Mouse (Mus musculus): ENCODE measurements around the gene Naa15.
"Not testable (repeated sequence)": the region's sequence is repeated elsewhere in the genome, so short reads cannot be mapped to it uniquely, and the experiment has no call there.

The Naa15 gene

DNA sequence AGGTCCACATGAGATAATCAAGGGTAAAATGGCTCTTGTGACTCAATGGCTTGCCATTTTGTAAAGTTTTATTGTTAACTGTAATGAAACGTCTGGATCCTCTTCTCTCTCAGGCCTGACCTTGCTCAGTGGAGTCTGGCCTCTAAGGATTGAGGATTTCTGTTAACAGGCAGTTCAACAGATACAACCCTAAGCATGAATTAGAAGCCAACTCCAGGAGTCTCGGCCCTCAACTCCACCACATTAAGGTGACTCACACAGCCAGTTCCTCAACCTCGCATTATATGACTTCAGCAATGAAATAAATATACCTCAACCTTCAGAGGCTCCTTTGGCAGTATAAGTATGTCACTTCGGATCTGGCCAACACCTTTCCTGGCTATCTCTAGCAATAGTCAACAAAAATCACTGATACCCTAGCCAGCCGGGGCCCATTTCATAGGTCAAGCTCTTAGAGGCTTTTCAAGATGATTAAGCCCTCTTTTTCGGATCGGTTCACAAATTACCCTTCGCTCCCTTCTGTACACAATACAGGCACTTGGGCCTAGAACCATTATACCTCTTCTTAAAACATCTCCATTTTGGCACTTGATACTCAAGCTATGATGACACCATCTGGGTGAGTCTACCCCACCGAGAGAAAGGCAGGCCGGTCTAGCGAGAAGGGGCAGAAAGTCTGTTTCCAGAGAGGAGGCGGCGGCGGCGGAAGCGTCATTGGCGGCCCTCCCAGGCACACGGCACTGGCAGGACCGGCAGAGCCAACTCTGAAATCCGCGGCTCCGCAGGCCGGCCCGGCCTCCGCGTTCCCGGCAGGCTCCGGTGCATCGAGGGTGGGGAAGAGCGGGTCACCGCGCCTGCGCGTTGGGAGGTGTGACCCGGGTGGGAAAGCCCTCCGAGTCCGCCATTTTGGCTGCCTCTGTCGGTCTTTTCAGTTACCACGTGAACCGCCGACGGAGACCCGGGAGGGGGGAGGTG lies at the start of gene Naa15:
Naa15 (plus strand) TSS at position 51 of the 975 bp plus-strand sequence.
- DNase-seq (ENCODE audit: low read depth, low spot score): peak; percentile 89

DNA sequence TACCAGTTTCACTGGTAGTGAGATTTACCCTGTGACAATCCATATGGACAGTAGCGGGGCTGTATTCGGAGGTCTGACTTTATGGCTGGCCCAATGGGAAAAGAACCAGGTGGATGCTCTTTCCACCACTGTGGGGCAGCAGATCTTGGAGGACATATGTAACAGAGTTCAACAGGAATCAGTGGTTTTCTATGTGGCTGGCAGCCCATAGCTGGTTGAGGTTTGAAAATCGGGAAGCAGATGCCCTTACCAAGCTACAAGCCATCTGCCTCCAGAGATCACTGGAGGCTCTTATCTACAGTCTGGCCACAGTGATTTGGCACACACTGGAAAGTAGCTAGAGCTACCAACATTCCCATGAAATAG lies 49.4 kb upstream of the Naa15 start:
- no peak for DNase-seq (ENCODE audit: low read depth, low spot score)

DNA sequence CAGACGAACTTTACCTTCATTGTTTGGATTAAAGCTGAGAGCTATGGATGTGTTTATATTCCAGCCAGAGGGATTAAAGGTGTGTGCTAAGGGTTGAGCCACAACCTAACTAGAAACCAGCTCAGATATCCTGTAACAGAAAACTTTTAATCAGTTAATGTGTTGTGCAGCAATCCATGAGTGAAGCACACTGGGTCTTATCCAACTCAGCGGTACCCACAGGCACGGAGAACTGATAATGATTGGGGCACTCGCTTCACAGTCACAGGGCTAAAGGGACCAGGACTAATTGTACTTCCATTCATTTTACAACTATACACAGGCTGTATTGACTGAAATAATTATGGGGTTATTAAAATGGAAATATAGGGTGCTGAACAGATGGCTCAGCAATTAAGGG lies 48.0 kb upstream of the Naa15 start:
- DNase-seq (ENCODE audit: low read depth, low spot score): no peak

DNA sequence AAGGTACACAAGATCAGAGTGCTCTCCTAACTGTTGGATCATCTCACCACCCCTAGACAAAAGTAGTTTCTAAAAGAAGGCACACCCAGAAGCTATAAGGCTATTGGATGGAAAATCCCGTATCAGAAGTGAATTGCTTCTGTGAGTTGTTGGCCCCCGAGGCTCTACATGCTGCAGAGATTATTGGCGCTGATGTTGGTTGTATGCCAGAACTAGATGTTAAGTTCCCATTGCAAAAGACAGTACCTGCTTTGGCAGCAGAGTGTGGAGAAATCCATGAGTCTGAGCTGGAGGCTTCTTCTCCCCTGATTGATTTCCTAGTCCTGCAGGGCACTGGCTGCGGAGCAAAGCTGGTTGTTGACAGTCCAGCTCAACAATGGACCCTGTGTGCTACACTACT lies 46.9 kb upstream of the Naa15 start:
- DNase-seq (ENCODE audit: low read depth, low spot score): no peak

DNA sequence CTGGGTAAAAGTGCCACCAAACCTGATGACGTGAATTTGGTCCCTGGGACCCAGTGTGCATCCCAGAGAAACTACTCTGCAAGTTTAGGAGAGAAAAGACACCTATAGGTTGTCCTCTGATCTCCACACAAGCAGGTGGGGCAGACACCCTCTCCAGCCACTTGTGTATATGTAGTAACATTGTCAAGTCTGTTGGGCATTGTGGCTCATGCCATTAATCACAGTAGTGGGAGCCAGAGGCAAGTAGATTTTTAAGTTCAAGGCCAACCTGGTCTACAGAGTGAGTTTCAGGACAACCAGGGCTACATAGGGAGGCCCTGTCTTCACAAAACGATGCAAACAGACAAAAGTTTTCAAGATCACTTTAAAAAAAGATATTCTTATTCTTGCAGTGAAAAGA lies 43.1 kb upstream of the Naa15 start:
- no peak for DNase-seq (ENCODE audit: low read depth, low spot score)

DNA sequence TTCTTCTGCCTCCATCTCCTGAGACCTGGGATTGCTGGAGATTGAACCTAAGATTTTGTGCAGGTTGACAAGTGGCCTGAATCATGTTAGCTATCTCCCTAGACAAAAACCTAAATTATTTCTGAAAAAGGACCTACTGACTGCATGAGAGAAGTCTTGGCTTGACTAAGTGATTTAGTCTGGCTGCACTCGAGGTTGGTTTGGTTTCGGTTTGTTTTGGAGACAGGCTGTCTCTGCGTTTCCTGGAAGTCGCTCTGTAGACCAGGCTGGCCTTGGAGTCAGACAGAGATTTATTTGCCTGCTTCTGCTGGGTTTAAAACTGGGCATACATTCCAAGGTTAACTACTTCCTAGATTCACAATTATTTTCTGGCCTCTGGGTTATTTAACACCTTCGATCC lies 42.1 kb upstream of the Naa15 start:
- no peak for DNase-seq (ENCODE audit: low read depth, low spot score)

DNA sequence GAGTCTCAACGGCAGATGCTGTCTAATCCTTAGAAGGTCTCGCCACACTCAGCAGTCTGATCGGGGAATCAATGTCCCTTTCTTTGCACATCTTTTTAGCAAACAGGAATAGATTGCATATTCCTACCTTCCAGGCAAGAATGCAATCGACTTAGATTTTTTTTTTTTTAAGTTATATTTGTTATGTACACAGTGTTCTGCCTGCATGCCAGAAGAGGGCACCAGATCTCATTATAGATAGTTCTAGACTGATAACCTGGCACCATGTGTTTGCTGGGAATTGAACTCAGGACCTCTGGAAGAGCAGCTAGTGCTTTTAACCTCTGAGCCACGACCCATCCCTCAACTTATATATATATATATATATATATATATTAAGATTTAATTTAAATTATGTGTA lies 41.4 kb upstream of the Naa15 start:
- no peak for DNase-seq (ENCODE audit: low read depth, low spot score)

DNA sequence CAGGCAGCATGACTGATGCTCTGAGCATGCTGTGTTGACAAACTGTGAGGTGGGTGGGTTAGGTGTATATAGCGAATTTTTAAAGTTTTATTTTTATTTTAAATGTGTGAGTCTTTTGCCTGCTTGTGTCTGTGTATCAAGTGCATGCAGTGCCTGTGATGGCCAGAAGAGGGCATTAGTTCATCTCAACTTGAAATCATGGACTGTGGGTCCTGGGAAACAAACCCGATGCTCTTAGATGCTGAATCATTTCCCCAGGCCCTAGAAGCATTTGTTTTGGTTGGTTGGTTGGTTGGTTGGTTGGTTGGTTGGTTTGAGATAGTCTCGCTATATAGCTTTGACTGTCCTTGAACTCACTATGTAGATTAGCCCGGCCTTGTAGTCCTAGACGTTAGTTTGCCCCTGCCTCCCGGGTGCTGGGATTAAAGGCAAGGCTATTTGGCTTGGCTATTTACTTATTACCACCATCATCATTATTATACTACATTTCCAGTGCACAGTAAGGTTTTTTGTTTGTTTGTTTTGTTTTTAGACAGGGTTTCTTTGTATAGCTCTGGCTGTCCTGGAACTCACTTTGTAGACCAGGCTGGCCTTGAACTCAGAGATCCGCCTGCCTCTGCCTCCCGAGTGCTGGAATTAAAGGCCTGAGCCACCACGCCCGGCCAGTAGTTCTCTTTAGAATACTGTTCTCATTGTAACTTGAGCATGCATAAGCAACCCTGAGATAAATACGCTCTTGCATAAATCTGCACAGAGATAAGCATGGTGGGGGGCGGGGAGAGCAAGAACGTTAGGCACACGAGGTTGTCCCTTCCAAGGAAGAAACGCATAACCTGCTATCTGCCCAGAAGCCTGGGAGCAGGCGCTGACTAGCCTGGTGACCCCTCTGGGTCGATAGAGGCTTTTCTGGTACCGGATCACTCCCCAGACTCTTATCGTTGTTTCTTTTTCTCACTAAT lies 39.4 kb upstream of the Naa15 start:
- DNase-seq (ENCODE audit: low read depth, low spot score): no peak

DNA sequence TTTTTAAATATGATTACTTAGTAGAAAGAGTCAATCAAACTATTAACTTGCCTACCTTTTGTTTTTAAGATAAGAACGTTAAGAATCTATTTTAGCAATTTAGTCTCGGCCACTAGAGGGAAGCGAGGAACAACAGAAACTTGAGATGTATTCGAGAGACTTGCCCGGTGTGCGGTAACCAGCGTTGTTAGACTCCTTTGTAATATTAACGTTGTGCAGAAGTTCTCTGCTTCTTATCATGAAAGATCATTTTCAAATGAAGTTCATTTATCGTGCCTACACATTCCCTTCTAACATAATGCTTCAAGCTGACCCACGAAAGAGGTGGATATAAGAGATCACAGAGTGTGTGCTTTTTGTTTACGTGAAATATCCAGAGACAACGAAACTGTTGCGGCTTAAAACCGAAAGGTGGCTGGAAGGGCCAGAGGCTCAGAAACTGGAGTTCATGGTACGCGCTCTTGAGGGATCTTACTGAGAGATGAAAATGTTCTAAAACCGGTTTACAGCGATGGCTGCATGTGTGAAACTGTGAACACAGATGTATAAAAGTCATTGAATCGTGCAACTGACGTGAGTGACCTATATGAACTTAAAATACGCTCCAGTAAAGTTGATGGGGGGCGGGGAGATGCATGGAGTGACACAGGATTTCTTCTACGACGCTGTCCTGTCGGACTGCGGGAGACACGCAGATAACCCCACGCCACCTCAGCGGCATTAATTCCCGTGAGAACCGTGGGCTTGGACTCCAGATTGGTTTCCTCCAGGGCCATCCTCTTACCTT lies 36.9 kb upstream of the Naa15 start:
- DNase-seq (ENCODE audit: low read depth, low spot score): no peak

DNA sequence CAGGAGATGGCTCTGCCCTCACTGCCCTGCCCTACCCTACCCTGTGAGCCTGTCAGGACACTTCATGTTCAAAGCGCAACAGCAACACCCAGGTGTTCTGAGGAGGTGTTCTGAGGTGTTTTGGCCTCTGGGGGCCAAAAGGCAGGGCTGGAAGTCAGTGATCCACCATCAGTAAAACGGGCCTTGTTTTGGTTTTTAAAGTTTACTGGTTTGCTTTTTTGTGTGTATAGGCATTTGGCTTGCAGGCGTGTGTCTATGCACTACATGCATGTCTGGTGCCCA lies 36.3 kb upstream of the Naa15 start:
- no peak for DNase-seq (ENCODE audit: low read depth, low spot score)

DNA sequence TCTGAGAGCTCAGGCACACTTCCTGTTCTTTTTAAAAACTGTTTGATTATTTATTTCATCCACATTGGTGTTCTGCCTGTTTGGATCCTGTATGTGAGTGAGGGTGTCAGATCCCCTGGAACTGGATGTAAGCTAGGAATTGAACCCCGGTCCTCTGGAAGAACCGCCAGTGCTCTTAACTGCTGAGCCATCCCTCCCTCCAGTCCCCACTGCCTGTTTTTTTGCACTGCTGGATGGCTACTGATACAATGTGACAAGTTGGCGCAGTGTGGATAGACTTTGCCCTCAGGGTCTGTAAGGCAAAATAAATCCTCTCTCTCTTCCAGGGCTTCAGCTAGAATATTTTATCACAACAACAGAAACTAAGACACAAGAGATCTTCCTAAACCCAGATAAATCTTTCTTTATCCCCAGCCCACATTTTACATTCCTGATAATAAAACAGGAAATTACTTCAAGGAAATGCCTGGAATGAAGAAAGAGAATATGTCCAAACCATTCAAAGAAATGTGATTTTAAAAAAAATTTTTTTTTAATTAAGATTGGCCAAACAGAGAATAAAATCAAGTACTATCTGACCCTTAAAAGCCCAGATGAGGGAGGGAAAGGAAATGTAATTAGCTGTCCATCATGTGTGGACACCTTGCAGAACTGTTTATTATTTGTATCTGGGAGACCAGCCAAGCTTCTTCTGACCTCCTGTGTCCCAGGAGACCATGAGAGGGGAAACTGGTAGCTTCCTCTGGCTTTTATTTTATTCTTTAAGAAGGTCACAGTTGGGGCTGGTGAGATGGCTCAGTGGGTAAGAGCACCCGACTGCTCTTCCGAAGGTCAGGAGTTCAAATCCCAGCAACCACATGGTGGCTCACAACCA lies 34.9 kb upstream of the Naa15 start:
- no peak for DNase-seq (ENCODE audit: low read depth, low spot score)

DNA sequence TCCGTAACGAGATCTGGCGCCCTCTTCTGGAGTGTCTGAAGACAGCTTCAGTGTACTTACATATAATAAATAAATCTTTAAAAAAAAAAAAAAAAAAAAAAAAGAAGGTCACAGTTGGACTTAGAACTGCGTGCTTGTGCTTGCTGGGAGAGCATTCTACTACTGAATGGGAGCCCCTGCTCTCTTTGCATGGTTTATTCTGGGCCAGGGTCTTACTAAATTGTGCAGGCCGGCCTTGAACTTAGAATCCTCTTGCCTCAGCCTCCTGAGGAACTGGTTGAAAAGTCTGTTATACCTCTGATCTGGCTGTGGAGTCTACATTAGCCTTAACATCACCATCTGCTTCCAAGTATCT lies 34.3 kb upstream of the Naa15 start:
- no peak for DNase-seq (ENCODE audit: low read depth, low spot score)

DNA sequence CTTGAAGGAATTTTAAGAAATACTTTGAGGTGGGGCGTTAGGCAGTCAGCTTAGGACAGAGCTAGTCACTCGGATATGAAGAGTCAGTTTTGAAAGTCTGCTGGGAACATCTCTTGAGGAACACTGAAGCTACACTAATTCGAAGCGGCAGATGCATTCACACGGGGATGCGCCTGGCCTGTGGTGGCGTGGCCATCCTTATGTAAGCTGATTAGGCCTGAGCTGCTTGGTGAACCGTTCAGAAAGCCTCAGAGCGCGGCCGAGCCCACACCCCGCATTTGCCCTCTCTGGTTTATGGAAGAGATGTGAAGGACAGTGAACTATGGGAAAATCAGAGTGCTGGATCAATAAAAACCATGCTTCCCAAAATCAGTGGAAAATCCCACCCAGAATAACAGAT lies 31.5 kb upstream of the Naa15 start:
- peak; percentile 83 for DNase-seq (ENCODE audit: low read depth, low spot score)

DNA sequence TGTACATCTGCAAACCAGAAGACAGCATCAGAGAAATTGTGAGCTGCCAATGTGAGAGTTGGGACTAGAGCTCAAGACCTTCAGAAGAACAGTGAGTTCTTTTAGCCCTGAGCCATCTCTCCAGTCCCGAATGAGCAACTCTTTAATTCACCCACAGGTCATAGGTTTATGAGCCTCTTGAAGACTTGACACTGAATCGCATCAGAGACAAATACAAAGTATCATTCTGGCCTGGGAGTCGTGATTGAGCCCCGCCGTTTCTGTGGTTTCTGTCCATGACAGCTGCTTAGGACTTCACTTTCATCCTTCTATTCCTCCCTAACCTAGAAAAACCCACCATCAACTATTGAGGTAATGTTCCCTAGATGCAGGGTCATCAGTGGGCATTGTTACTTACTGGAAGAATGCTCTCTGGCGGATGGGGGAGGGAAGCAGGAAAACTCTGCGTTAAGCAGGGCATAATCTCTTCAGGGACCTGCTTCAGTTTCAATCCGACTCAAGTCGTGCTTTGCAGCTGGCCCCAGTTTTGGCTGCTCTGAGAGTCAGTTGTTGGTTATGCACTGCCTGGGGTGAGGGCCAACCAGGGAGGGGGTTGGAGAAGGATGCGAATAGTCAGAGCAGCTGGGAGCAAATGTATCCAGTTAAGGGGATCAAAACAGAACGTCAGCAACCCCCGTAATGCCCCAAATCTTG lies 28.4 kb upstream of the Naa15 start:
- peak; percentile 73 for DNase-seq (ENCODE audit: low read depth, low spot score)

DNA sequence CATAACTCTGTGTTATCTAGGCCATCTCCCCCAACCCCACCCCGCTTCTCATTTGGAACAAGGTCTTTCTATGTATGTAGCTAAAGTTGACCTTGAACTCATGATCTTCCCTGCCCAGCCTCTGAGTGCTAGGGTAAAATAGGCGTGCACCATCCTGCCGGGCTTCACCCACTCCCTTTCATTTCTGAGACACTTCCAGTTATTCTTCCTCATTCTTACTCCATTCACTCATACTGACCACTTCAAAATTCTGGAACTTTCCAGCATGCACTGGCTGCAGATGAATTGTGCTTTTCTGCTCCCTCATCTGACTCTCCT lies 27.9 kb upstream of the Naa15 start:
- DNase-seq (ENCODE audit: low read depth, low spot score): no peak

DNA sequence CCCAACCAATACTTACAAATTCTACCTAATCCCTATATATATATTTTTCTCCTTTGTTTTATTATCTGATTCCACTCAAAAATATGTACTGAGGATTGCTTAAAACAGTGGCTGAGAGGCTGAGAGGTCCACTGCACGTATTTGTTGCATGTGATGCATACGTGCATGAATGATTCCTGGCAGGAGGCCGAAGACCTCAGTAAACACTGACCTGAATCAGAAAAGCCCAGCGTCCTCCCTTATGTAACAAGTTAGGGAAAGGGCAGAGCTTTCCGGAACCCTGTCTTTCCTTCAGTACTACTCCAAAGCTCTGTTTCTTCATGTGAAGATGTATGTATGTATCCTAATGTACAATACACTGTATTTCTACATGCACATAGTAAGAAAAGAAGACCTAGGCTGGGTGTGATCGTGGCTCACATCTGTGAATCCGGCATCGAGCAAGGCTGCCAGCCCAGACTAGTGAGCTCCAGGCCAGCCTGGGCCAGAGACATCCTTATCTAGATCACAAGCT lies 27.0 kb upstream of the Naa15 start:
- DNase-seq (ENCODE audit: low read depth, low spot score): no peak

DNA sequence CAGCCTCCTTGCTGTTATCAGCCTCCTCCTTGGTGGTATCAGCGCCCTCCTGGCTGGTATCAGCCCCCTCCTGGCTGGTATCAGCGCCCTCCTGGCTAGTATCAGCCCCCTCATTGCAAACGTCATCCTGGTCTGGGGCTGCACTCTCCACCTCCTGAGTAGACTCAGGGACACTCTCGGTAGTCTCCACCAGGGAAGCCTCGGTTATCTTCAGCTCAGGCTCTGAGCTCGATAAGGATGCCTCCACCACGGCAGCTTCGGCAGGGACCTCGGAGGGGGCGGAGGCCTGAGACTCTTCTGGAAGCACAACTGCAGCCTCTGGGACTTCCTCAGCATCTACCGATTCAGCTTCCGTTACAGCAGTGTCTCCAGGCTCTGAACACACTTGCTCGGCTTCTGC lies 26.0 kb upstream of the Naa15 start:
- DNase-seq (ENCODE audit: low read depth, low spot score): no peak

DNA sequence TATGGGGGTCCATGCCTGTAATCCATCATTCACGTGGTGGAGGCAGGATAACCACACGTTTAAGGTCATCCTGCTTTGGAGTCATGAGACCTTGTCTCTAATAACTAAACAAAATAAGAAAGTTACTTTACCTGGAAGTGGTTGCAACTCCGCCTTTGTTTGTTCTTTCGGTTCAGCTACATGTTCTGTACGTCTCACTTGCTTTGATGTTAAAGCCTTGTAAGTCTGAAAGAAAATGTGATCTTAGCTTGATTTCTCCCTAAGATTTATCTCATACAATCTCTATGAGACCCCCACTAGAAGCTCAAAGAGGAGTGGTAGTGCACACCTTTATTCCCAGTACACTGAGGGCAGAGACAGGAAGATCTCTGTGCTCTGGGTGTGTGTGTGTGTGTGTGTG lies 23.9 kb upstream of the Naa15 start:
- no peak for DNase-seq (ENCODE audit: low read depth, low spot score)

DNA sequence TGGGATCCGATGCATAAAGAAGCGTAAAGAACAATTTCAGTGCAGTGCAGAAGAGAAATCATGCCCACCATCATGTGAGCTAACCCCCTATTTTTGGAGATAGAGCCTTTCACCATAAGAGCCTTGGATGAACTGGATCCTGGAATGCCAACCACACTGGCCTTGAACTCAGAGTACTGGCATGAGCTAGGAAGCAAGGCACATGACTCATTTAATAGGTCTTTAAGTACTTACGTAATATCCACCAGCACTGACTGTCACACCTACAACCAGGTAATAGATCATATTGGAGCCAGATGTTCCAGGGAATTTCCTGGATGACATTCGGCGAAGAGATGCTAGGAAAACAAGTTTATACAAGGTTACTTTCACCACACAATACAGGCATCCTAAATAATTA lies 23.4 kb upstream of the Naa15 start:
- DNase-seq (ENCODE audit: low read depth, low spot score): no peak

DNA sequence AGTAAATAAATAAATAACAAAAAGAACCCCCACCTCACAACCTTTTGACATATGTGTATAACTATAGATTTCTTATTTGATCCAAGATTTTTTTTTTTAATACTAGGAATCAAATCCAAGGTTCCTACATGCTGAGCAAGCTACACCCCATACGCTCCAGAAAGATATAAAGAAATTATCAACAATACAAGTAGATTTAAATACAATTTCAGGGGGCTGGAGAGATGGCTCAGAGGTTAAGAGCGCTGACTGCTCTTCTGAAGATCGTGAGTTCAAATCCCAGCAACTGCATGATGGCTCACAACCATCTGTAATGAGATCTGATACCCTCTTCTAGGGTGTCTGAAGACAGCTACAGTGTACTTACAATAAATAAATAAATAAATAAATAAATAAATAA lies 21.9 kb upstream of the Naa15 start:
- not testable (repeated sequence) for DNase-seq (ENCODE audit: low read depth, low spot score)

Measured in retina, adult 2 months (tissue).